Mouse (Mus musculus) testis, adult 2 months (tissue): Measurements from ENCODE around the gene Fry.

Source experiments
- CTCF ChIP-seq: fragments of 200-500 bp; IDR thresholded peaks from 2 replicates; pipeline ENCODE4 v1.5.1; 2012; ENCODE audit warnings: low read depth, mild to moderate bottlenecking, inconsistent platforms, low read length, moderate library complexity; ENCODE audit not compliant: control insufficient read depth, insufficient read depth, insufficient replicate concordance
- POLR2A ChIP-seq: fragments of 200-500 bp; IDR thresholded peaks from 2 replicates; pipeline ENCODE4 v1.6.1; 2012; ENCODE audit warnings: low read depth, mild to moderate bottlenecking, inconsistent platforms, low read length, moderate library complexity; ENCODE audit not compliant: control insufficient read depth

DNA sequence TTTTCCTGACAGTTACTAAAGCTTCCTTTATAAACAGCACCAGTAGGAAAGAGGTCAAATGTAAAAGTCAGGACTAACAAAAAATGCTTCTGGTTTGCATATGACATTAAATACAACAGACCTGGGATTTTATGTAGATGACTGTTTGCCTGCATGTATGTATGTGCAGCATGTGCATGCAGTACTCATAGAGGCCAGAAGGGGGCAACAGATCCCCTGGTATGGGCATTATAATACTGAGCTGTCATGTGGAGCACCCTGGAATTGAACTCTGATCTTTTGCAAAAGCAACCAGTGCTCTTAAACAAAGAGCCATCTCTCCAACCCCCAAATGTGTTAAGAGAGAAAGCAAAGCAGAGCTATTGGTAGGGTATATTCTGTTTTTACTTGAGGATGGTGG lies 296.4 kb downstream of the Fry start:
- TF ChIP-seq POLR2A (no peak), CTCF (peak; percentile 4; the same call in 1 of the 2 replicates)
